Mouse (Mus musculus): Measurements from ENCODE around the gene Rbm20.

GRCm38 (mm10) chr19:53898498-53898897, 221.4 kb downstream of the Rbm20 start:
- TF ChIP-seq POLR2A (IDR thresholded peaks at IDR 0.05; ENCODE audit: borderline replicate concordance, extremely low read depth, low read depth, low read length): no peak
- TF ChIP-seq CTCF (IDR thresholded peaks at IDR 0.05; ENCODE audit: insufficient read depth, low read length): no peak

Measured in lung, adult 2 months (tissue).